Mouse (Mus musculus) MEL-GATA-1-ER (cell line): Measurements from ENCODE around the gene Camk1d.

Experiments
- DNase-seq: peaks from one replicate; pipeline ENCODE4 v3.0.0-alpha.2; 2012; ENCODE audit warnings: low read depth; ENCODE audit errors: extremely low read depth

The Camk1d gene

GRCm38 (mm10) chr2:5714211-5715053 is at the start of gene Camk1d:
Gene Camk1d (minus strand): TSS chr2:5714515.
- DNase-seq = peak; percentile 67

GRCm38 (mm10) chr2:5762031-5762430 is 47.7 kb upstream of the Camk1d start:
- DNase-seq = no peak

DNA sequence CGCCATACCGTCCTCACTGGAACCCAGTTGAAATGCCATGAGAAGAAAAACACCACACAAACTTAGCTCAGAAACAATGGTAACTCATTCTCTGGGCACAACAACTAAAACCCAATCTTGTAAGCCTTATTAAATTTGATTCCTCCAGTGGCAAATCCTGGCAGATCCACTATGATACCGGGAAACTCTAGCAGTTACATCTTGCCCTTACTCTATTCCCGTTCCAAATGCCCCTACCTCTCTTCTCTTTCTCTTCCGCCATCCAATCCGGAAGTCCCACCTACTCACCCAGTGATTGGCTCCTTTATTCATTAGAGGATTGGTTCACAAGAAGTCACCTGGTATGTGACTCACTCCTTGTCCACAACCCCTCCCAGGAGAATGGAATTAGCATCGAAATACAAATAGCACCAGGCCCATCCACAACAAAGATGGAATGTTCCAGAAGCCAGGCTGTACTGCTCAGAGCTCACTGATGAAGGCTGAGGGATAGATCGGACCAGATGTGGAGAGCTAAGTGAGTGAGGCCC is 46.2 kb upstream of the Camk1d start:
- no peak for DNase-seq

GRCm38 (mm10) chr2:5758569-5758968 is 44.3 kb upstream of the Camk1d start:
- DNase-seq = no peak

GRCm38 (mm10) chr2:5750872-5751271 is 36.6 kb upstream of the Camk1d start:
- DNase-seq = no peak

GRCm38 (mm10) chr2:5749210-5749609 is 34.9 kb upstream of the Camk1d start:
- no peak for DNase-seq

- DNase-seq = no peak
Observed at GRCm38 (mm10) chr2:5747545-5748043, 33.3 kb upstream of the Camk1d start.

GRCm38 (mm10) chr2:5746529-5746928 is 32.2 kb upstream of the Camk1d start:
- DNase-seq = no peak

GRCm38 (mm10) chr2:5743886-5744285 is 29.6 kb upstream of the Camk1d start:
- no peak for DNase-seq

DNA sequence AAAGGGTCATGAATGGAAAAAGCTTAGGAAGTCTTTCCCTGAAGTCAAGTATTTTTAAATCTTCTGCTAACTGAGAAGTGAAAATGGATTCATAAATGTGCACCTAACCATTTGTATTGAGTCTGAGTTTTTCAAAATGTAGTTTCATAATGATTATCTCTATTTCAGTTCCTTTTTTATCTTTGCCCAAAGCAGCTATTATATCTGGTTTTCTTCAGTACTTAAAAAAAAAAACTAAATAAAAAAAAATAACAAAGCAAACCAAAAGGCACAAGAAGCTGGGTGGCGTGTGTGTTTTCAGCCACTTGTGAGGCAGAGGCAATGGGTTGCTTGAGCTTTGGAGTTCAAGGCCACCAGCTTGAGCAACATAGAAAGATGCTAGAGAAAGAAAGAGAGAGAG is 26.6 kb upstream of the Camk1d start:
- no peak for DNase-seq

DNA sequence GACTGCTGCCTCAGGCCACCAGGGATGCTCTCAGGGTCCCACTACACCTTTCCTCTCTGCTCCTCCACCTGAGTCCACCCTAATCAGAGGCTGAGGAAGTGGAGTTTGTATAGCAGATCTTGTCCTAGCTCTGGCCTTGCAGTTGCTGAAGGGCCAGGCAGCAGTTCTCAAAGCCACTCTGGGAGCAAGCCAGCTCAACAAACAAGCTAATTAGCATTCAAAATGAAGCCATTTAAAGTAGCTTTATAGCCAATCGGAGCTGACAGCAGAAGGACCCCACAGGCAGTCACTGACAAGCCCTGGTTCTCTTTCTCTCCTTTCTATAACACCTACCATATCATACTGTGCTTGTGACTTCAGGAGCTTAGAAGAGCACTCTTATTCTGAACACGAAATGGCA is 21.6 kb upstream of the Camk1d start:
- DNase-seq = no peak

- no peak for DNase-seq
Observed at GRCm38 (mm10) chr2:5733300-5734085, 19.2 kb upstream of the Camk1d start.

DNA sequence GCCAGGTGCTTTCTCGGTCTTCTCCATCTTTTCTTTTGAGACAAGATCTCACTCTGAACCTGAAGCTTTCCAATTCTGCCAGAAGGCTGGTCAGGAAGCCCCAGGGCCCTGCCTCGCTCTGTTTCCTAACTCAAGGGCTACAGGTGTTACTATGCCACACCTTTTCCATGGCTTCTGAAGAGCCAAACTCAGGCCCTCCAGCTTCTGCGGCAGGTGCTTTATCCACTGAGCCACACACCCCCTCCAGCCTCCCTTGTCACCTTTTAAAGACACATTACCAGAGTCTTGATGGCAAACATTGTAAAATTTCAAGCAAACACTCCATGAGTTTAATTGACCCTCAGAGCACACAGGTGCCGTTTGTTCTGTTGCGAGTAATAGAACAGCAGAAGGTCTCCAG is 17.7 kb upstream of the Camk1d start:
- no peak for DNase-seq

GRCm38 (mm10) chr2:5730364-5730792 is 16.1 kb upstream of the Camk1d start:
- DNase-seq = no peak

DNA sequence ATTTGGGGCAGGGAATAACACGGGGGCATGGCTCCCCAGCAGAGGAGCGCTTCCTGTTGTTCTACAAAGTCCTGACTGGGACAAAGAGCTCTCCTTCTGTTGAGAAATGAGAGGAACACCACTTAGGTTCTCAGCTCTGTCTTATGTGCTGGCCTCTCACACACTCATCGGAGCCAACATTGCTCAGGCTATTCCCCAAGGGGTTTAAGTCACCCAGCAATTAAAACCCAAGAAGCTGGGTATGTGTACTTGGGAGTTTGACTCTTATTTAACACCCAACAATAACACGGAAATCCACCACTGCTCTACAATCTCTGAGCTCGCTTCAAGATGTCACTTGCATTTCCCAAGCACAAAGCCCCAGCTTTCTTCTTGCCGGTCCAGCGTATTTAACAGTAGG is 15.6 kb upstream of the Camk1d start:
- no peak for DNase-seq

DNA sequence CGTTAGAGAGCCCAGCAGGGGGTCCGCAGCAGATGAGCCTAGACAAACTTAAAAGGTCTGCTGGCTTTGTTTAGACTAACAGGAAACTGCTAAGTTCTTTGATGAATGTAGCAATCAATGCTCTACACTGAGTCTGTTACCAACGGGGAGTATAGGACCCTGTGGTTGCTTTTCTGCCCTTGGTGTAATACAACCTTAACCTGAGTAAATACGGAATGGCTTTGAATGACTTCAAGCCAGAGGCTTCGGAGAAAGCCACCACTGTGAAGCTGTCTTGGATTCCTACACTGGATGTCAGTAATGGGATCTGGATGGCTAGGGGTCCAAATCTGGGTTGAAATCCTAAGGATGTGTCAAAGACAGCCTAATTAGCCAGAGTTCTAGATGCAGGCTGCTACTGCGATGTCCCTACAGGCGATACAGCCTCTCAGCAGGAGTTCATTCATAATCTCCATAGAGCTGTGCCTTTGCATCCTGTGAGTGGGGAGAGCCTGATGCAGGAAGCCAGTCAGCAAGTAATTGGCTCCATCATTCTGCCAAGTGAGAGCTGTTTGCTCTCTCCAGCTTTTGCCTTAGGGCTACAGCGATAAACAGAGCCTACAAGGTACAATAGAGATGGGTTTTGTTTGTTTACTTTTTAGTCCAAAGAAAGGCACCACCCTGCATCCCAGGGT is 10.8 kb upstream of the Camk1d start:
- no peak for DNase-seq

DNA sequence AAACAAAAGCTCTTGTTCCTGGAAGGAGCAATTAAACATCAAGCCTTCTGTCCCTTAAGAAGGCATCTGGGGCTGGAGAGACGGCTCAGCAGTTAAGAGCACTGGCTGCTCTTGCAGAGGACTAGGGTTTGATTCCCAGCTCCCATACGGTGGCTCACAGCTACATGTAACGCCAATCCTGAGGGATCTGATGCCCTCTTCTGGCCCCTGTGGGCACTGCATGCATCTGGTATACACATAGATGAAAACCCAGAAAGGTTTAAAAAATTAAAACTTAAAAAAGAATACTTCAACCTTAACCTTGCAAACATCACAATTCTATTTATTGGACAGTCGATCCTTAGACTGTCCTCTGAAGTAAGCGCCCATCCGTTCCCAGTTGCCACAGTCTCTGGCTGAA is 3.4 kb upstream of the Camk1d start:
- DNase-seq = no peak

- DNase-seq = no peak
Observed at GRCm38 (mm10) chr2:5715544-5715943, 1.2 kb upstream of the Camk1d start.

GRCm38 (mm10) chr2:5715054-5715410 is 717 bp upstream of the Camk1d start:
- DNase-seq = no peak

- DNase-seq = peak; percentile 67
Observed at GRCm38 (mm10) chr2:5713325-5714210, 747 bp downstream of the Camk1d start.

DNA sequence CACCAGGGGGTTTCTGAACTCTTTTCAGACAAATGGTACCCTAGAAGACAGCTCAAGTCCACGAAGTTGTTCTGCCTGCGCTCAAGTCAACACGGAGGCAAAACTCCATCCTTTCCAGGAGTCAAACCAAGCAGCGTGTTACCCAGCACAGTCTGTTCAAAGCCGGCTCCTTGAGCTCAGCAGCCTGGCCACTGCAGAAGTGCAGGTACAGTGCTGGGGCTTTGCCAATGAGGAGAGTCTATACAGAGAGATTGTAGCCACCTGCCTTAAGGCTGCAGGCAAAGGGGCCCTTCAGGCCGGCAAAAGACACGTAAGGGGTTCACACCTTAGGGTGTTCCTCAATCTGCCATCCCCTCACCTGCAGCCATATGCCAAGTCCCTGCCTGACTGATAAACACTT is 2.1 kb downstream of the Camk1d start:
- no peak for DNase-seq
